Mouse (Mus musculus) lung, adult 2 months (tissue): ENCODE measurements around the gene Sec14l5.

Experiments used
- CTCF ChIP-seq: fragments of 200-500 bp; IDR thresholded peaks from 2 replicates; pipeline ENCODE4 v1.5.1; 2011; ENCODE audit warnings: mild to moderate bottlenecking, low read length, control low read depth; ENCODE audit not compliant: insufficient read depth
- POLR2A ChIP-seq: fragments of 200-500 bp; IDR thresholded peaks from 2 replicates; pipeline ENCODE4 v1.6.1; 2011; ENCODE audit warnings: low read depth, mild to moderate bottlenecking, control low read depth, low read length, borderline replicate concordance; ENCODE audit errors: extremely low read depth

- no peak for TF ChIP-seq CTCF
- TF ChIP-seq POLR2A = no peak
These were observed 35.9 kb upstream of the Sec14l5 start for GRCm38 (mm10) chr16:5111021-5111420.
